Mouse (Mus musculus) CH12.LX (cell line): ENCODE measurements around the gene Tmem231. TPM values are rescaled to one million over a fixed set of nuclear protein-coding genes. Genes with fewer than 3 reads are reported as not detected.

Experiments used
- DNase-seq: peaks from one replicate; pipeline ENCODE4 v3.0.0-alpha.2; 2013; ENCODE audit errors: extremely low read depth
- H3K27ac ChIP-seq: 2 replicates; pipeline ENCODE4 v1.5.1; 2012; ENCODE audit warnings: low read depth, mild to moderate bottlenecking, control low read depth, moderate library complexity; ENCODE audit not compliant: insufficient read depth
- H3K27me3 ChIP-seq: replicated peaks from 2 replicates; pipeline ENCODE3; 2012; ENCODE audit warnings: inconsistent platforms
- H3K36me3 ChIP-seq, 2 experiments: replicated peaks in 1 of 2; 2 replicates each; pipeline versions ENCODE3 to v1.6.1; 2012; ENCODE audit warnings: inconsistent platforms in 1 of 2, low read length in 1 of 2, mild to moderate bottlenecking in 1 of 2, mixed read lengths in 1 of 2, moderate library complexity in 1 of 2; ENCODE audit not compliant: control insufficient read depth in 1 of 2, insufficient read depth in 1 of 2
- H3K4me1 ChIP-seq, 2 experiments: 2 replicates each; pipeline ENCODE4 v1.6.1; 2012; ENCODE audit warnings: inconsistent platforms in 1 of 2, moderate library complexity in 1 of 2; ENCODE audit not compliant: insufficient read depth in 2 of 2, control insufficient read depth in 1 of 2
- H3K4me2 ChIP-seq: 2 replicates; pipeline ENCODE4 v1.6.1; 2012; ENCODE audit warnings: low read depth, mild to moderate bottlenecking, control low read depth; ENCODE audit not compliant: poor library complexity, insufficient read depth, severe bottlenecking
- H3K4me3 ChIP-seq, 3 experiments: fragments of 150-350 bp in 1 of 3; sonication (generic) in 1 of 3; replicated peaks in 1 of 3; 2 replicates each; pipeline versions ENCODE3 to v1.5.1; 2011 to 2012; ENCODE audit warnings: low read depth in 2 of 3, low read length in 2 of 3, mild to moderate bottlenecking in 2 of 3, moderate library complexity in 2 of 3, control low read depth in 1 of 3, improper control_type of control experiment in 1 of 3, inconsistent platforms in 1 of 3, mixed read lengths in 1 of 3; ENCODE audit not compliant: poor library complexity in 1 of 3
- H3K79me2 ChIP-seq: replicated peaks from 2 replicates; pipeline ENCODE4 v1.6.1; 2012; ENCODE audit warnings: mild to moderate bottlenecking, moderate library complexity; ENCODE audit not compliant: control insufficient read depth, poor library complexity, insufficient read depth, severe bottlenecking; ENCODE audit errors: extremely low read depth
- H3K9ac ChIP-seq: 2 replicates; pipeline ENCODE4 v1.6.1; 2012; ENCODE audit warnings: low read depth, mild to moderate bottlenecking, control low read depth, moderate library complexity; ENCODE audit not compliant: insufficient read depth
- H3K9me3 ChIP-seq: replicated peaks from 2 replicates; pipeline ENCODE3; 2012; ENCODE audit warnings: low read length, inconsistent platforms, mixed read lengths
- BHLHE40 ChIP-seq: IDR thresholded peaks from 2 replicates; pipeline ENCODE4 v1.6.1; 2011; ENCODE audit warnings: mild to moderate bottlenecking, low read depth, low read length, improper control_type of control experiment
- CHD1 ChIP-seq: IDR thresholded peaks from 2 replicates; pipeline ENCODE4 v1.6.1; 2012; ENCODE audit warnings: low read depth, low read length, improper control_type of control experiment, inconsistent platforms
- CHD2 ChIP-seq: IDR thresholded peaks from 2 replicates; pipeline ENCODE4 v1.6.1; 2011; ENCODE audit warnings: low read length, improper control_type of control experiment
- E2F4 ChIP-seq: IDR thresholded peaks from 2 replicates; pipeline ENCODE4 v1.6.1; 2011; ENCODE audit warnings: low read depth, low read length, improper control_type of control experiment; ENCODE audit not compliant: insufficient replicate concordance
- ELF1 ChIP-seq: IDR thresholded peaks from 2 replicates; pipeline ENCODE4 v1.6.1; 2014; ENCODE audit warnings: low read depth, mild to moderate bottlenecking, inconsistent platforms, low read length, improper control_type of control experiment
- EP300 ChIP-seq: IDR thresholded peaks from 2 replicates; pipeline ENCODE4 v1.6.1; 2011; ENCODE audit warnings: low read length, improper control_type of control experiment
- ETS1 ChIP-seq: conservative IDR thresholded peaks from 2 replicates; pipeline ENCODE4 v1.6.1; 2012; ENCODE audit warnings: low read depth, mild to moderate bottlenecking, inconsistent platforms, low read length, improper control_type of control experiment, moderate library complexity
- IRF4 ChIP-seq: IDR thresholded peaks from 2 replicates; pipeline ENCODE4 v1.6.1; 2014; ENCODE audit warnings: low read depth, mild to moderate bottlenecking, inconsistent platforms, low read length, improper control_type of control experiment
- MAZ ChIP-seq: IDR thresholded peaks from 2 replicates; pipeline ENCODE4 v1.6.1; 2012; ENCODE audit warnings: low read depth, mild to moderate bottlenecking, inconsistent platforms, low read length, improper control_type of control experiment, moderate library complexity
- MEF2A ChIP-seq: IDR thresholded peaks from 2 replicates; pipeline ENCODE4 v1.6.1; 2014; ENCODE audit warnings: low read depth, mild to moderate bottlenecking, inconsistent platforms, low read length, improper control_type of control experiment, borderline replicate concordance
- MYC ChIP-seq: IDR thresholded peaks from 2 replicates; pipeline ENCODE4 v1.6.1; 2011; ENCODE audit warnings: low read depth, mild to moderate bottlenecking, improper control_type of control experiment, low read length
- PAX5 ChIP-seq: IDR thresholded peaks from 2 replicates; pipeline ENCODE4 v1.6.1; 2012; ENCODE audit warnings: low read length, inconsistent platforms, mixed read lengths
- SIN3A ChIP-seq: IDR thresholded peaks from 2 replicates; pipeline ENCODE4 v1.6.1; 2012; ENCODE audit warnings: low read length, improper control_type of control experiment, inconsistent platforms
- SMC3 ChIP-seq: IDR thresholded peaks from 2 replicates; pipeline ENCODE4 v1.6.1; 2011; ENCODE audit warnings: low read depth, low read length, improper control_type of control experiment
- TBP ChIP-seq: conservative IDR thresholded peaks from 2 replicates; pipeline ENCODE4 v1.6.1; 2011; ENCODE audit warnings: low read depth, low read length, improper control_type of control experiment
- TCF12 ChIP-seq: IDR thresholded peaks from 2 replicates; pipeline ENCODE4 v1.6.1; 2014; ENCODE audit warnings: low read depth, mild to moderate bottlenecking, inconsistent platforms, low read length, improper control_type of control experiment
- USF1 ChIP-seq: IDR thresholded peaks from 2 replicates; pipeline ENCODE4 v1.6.1; 2014; ENCODE audit warnings: low read depth, mild to moderate bottlenecking, inconsistent platforms, low read length, improper control_type of control experiment
- USF2 ChIP-seq: conservative IDR thresholded peaks from 2 replicates; pipeline ENCODE4 v1.6.1; 2011; ENCODE audit warnings: low read depth, low read length, improper control_type of control experiment
- dilution Hi-C: fragments of 300-500 bp; cut with MboI; formaldehyde crosslinking; loops from 2 replicates; pipeline ENCODE4 v1.14.3; 2020; ENCODE audit warnings: low sequenced_read_pairs; ENCODE audit not compliant: extremely low pct_unique_long_range_greater_than_20kb, extremely low pct_ligation_motif_present
- in situ Hi-C: fragments of 300-500 bp; cut with MboI; formaldehyde crosslinking; loops from 3 replicates; pipeline ENCODE4 v1.14.3; 2019; ENCODE audit warnings: low sequenced_read_pairs, low pct_ligation_motif_present, low pct_unique_long_range_greater_than_20kb, mixed read lengths
- polyA plus RNA-seq: library from polyadenylated mRNA; unstranded; fragments of >175 nt; gene quantifications from 2 replicates; pipeline ENCODE4 v1.2.1, GENCODE M21; 2012; ENCODE audit warnings: low read depth; ENCODE audit not compliant: insufficient read length
- total RNA-seq, 2 experiments: library from RNA; depleted of rRNA; stranded (reverse); fragments of 300-350 nt in 1 of 2; fragments of >200 nt in 1 of 2; gene quantifications; 2 replicates each; pipeline ENCODE4 v1.2.3; 2012 to 2014

Tmem231 gene
- total and polyA plus RNA-seq, 3 experiments = 3.5 to 4.3 (median 3.6) TPM

DNA sequence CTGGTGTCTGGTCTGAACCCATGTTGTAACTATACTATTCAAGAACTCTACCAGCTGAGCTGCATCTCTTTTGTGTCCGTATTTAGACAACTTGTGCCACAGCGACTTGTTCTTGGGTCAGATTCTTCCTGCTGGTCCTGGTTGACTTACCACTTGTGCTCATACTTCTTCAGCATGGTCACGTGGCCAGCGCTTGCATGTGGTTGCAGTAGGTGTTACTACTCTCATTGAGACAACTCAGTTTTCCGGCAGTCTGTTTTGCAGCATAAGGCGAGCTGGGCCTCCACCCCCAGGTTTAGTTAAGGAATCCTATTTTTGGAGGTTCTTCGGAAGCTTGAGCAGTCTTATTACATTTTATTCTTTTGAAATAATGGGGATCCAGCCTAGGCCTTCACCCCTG is 17.6 kb upstream of the Tmem231 start:
- no peak for TF ChIP-seq TBP
- no peak for TF ChIP-seq MYC
- TF ChIP-seq SIN3A = no peak
- Histone ChIP-seq H3K9ac (no peak overlapping the region), H3K27me3 (no peaks in the 10 kb centered on the region), H3K27ac (no peak overlapping the region), H3K4me1 (peaks cover 11 to 48% of the 10 kb centered on the region in 2 experiments), H3K79me2 (no peaks in the 10 kb centered on the region), H3K4me3 (no peak overlapping the region), H3K36me3 (peaks cover 51 to 73% of the 10 kb centered on the region in 2 experiments), H3K9me3 (no peaks in the 10 kb centered on the region), H3K4me2 (no peak overlapping the region)
- no peak for DNase-seq
- in situ Hi-C loops (no loop called here), dilution Hi-C loops (no loop called here)

DNA sequence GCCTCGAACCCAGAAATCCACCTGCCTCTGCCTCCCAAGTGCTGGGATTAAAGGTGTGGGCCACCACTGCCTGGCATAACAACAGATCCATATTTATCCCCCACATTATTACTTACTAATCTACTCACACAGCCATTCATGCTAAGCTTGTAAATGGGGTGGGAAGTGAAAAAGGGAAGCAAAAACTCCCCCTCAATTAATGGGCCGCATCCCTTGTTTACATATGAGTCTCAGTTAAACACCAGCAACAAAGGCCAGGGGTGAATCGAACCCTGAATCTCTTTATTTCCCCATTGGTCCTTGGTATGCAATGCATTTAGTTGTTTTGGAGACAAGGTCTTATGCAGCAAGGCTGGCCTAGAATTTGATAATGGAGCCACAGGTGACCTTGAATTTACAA is 17.2 kb upstream of the Tmem231 start:
- TF ChIP-seq CHD1 = no peak
- TF ChIP-seq USF1 = no peak
- TF ChIP-seq MEF2A = no peak
- no peak for TF ChIP-seq E2F4
- TF ChIP-seq ELF1 = no peak
- TF ChIP-seq MAZ = no peak
- TF ChIP-seq IRF4 = no peak
- TF ChIP-seq PAX5 = no peak
- TF ChIP-seq TCF12 = no peak
- TF ChIP-seq EP300 = no peak
- no peak for TF ChIP-seq CHD2
- no peak for TF ChIP-seq USF2
- in situ Hi-C loops = no loop called here
- no peak overlapping the region for H3K4me3 ChIP-seq

DNA sequence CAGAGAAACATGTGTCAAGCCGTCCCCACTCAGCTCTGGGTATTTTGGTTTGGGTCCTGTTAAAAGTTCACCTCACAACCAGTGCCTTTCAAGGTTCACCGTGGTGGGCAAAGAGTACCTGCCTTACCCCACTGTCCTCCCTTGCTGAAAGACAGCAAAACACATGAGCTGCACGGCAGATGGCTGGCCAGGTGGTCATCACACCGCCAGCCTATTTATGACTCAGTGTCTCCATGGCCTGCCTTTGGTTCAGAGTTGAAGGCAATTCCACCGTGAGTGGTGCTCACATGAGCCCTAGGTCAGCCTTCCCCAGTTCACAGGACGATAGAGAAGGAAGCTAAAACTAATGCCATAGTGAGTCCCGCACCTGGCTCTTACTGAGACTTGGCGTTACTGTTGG is 14.3 kb upstream of the Tmem231 start:
- H3K79me2 ChIP-seq = no peaks in the 10 kb centered on the region
- no peaks in the 10 kb centered on the region for H3K27me3 ChIP-seq
- H3K4me2 ChIP-seq = no peak overlapping the region
- peak overlapping the region; percentile 38; the same call in 1 of the 2 replicates for H3K27ac ChIP-seq
- H3K9me3 ChIP-seq = no peaks in the 10 kb centered on the region
- TF ChIP-seq BHLHE40 (peak; percentile 24; the same call in 1 of the 2 replicates), ELF1 (no peak), ETS1 (0 out of 2 replicates have a peak, but pooled peaks have one; percentile 9), MYC (no peak), E2F4 (no peak), SMC3 (no peak), CHD1 (no peak), SIN3A (no peak)
- peaks cover 43 to 75% of the 10 kb centered on the region in 2 experiments for H3K36me3 ChIP-seq
- no peak for DNase-seq
- in situ Hi-C loops = loop anchor here (5.0 kb wide), 1 partner anchor 34 kb away; no protein-coding TSS in a partner anchor
- dilution Hi-C loops = no loop called here
- peaks cover 11 to 52% of the 10 kb centered on the region in 2 experiments for H3K4me1 ChIP-seq
- no peak overlapping the region for H3K9ac ChIP-seq
- no peak overlapping the region for H3K4me3 ChIP-seq

More for the DNA sequence above, 17.2 kb upstream of the Tmem231 start:
- Histone ChIP-seq H3K4me2 (no peak overlapping the region), H3K36me3 (peaks cover 49 to 75% of the 10 kb centered on the region in 2 experiments), H3K27me3 (no peaks in the 10 kb centered on the region), H3K27ac (no peak overlapping the region), H3K4me1 (peaks cover 11 to 49% of the 10 kb centered on the region in 2 experiments), H3K9ac (no peak overlapping the region), H3K79me2 (no peaks in the 10 kb centered on the region), H3K9me3 (no peaks in the 10 kb centered on the region)
- dilution Hi-C loops = no loop called here
- DNase-seq = no peak
